Mouse (Mus musculus): ENCODE measurements at regions not wholly inside any gene's neighbourhood (a gene's known extent, or its start where the extent isn't known, plus 50 kb on each side); places are given as distances from the start of the nearest gene placed in this dataset.

DNA sequence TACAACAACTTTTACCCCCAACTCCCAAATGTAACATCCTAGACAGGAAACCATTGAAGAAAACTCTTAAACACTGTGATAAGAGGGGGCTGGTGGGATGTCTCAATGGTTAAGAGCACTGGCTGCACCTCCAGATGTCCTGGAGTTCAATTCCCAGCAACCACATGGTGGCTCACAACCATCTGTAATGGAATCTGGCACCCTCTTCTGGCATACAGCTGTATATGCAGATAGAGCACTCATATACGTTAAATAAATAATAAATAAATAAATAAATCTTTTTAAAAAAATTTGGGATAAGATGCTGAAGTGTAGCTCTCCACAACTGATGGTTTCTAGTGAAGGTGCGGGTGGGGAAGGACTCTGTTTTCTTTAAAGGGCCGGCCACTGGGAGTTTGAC is 69.3 kb downstream of the Kctd15 start:
- no peak for DNase-seq (ENCODE audit: low spot score)
- no peak overlapping the region for H3K4me3 ChIP-seq
- no peaks in the 10 kb centered on the region for H3K27me3 ChIP-seq (ENCODE audit: insufficient read depth, poor library complexity, severe bottlenecking)
- peaks cover 16% of the 10 kb centered on the region for H3K9me3 ChIP-seq
- no peaks in the 10 kb centered on the region for H3K4me1 ChIP-seq (replicated peaks)
- 95% methylated on average over 3 of the region's 3 CpGs for WGBS
- H3K36me3 ChIP-seq: no peaks in the 10 kb centered on the region
- no peak overlapping the region for H3K27ac ChIP-seq

DNA sequence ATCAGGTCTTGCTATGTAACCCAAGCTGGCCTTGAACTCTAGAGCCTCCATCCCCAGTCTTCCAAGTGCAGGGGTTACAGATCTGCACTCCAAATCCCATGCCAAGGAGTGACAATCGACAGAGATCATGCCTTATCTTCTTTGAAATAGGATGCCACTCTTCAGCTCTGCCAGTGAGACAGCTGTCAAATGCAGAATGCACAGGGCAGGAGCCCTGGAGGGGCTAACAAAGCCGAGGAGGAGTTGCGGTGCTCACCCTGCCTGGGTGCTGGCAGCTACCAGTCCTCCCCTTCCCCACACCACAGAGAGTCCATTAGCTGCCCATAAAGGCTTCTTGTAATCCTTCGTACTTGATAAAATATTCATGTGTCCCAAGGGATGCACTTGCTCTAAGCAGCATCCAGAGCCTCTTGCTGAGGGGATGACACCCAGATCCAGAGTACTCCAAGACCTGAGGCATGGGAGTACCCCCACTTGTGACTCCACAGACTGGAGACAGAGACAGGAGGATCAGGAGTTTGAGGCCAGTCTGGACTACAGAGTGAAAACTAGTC is 71.1 kb downstream of the Kctd15 start:
- no peak for DNase-seq (ENCODE audit: low spot score)
- H3K36me3 ChIP-seq: no peaks in the 10 kb centered on the region
- H3K4me1 ChIP-seq (replicated peaks): no peaks in the 10 kb centered on the region
- H3K27ac ChIP-seq: no peak overlapping the region
- WGBS: 67% methylated on average over 4 of the region's 4 CpGs
- peaks cover 22% of the 10 kb centered on the region for H3K9me3 ChIP-seq
- H3K4me3 ChIP-seq: no peak overlapping the region
- no peaks in the 10 kb centered on the region for H3K27me3 ChIP-seq (ENCODE audit: insufficient read depth, poor library complexity, severe bottlenecking)

DNA sequence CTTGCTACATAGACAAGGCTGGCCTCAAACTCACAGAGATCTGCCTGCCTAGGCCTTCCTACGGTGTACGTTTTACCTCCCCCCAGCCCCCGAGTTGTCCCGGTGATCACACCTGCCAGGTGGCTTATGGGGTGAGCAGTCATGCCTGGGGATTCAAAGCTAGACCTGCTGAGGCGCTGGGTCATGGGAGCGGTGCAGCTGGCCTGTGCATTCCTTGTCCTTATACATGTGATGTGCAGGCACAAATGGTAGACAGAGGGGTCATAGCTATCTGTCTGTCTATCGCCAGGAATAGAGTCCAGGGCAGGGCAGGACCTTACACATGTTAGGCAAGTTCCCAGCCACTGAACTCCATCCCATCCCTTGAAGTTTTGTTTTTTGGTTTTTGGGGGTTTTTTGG is 71.7 kb downstream of the Kctd15 start:
- 92% methylated on average over 7 of the region's 7 CpGs for WGBS
- no peak for DNase-seq (ENCODE audit: low spot score)
- Histone ChIP-seq H3K36me3 (no peaks in the 10 kb centered on the region), H3K27ac (no peak overlapping the region), H3K27me3 (ENCODE audit: insufficient read depth, poor library complexity, severe bottlenecking) (no peaks in the 10 kb centered on the region), H3K4me3 (no peak overlapping the region), H3K9me3 (peaks cover 24% of the 10 kb centered on the region), H3K4me1 (replicated peaks) (no peaks in the 10 kb centered on the region)

DNA sequence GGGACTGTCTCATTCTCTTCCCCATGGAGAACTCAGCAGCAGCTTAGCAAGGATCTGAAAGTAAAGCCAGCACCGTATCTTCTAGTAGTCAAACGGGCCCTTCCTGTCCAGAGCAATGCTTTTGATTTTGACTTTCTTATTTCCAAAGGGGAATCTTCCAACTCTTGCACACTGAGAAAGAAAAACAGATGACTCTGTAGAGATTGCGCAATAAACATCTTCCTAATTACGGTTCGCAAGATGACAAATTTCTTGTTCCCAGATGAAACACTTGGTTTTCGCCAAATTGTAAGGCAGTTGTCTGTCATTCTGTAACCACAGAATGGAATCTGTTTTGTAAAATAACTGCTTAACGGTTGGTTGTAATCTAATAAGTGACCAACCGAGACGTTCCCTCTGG is 75.7 kb downstream of the Kctd15 start:
- H3K4me3 ChIP-seq: no peak overlapping the region
- DNase-seq (ENCODE audit: low spot score): no peak
- peaks cover 18% of the 10 kb centered on the region; the same call in 1 of the 2 replicates for H3K9me3 ChIP-seq
- no peaks in the 10 kb centered on the region for H3K27me3 ChIP-seq (ENCODE audit: insufficient read depth, poor library complexity, severe bottlenecking)
- no peak overlapping the region for H3K27ac ChIP-seq
- no peaks in the 10 kb centered on the region for H3K36me3 ChIP-seq
- 92% methylated on average over 9 of the region's 9 CpGs for WGBS
- H3K4me1 ChIP-seq (replicated peaks): no peaks in the 10 kb centered on the region

DNA sequence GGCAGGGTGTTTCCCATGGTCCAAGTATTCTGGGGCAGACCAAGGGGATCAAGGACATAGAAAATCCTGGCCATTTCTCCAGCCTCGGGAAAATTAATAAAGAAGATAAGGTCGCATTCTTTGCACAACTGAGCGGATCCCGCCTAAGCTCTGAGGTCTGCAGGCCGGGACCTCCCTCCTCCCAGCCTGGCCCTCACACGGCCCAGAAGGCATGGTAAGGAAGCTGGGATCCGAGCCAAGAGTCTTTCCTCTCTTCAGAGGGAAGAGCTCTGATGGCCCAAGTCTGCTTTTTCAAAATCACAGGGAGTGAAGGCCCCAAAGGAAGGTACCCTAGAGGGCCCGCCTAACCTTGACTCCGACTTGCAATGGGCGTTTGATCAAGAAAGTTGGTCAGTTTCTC is 85.2 kb downstream of the Kctd15 start:
- Histone ChIP-seq H3K27me3 (ENCODE audit: insufficient read depth, poor library complexity, severe bottlenecking) (no peaks in the 10 kb centered on the region), H3K4me1 (replicated peaks) (peaks cover 26% of the 10 kb centered on the region), H3K27ac (peak overlapping the region; percentile 88), H3K9me3 (peaks cover 7% of the 10 kb centered on the region; the same call in 1 of the 2 replicates), H3K4me3 (peak overlapping the region; percentile 44), H3K36me3 (no peaks in the 10 kb centered on the region)
- DNase-seq (ENCODE audit: low spot score): no peak
- 53% methylated on average over 10 of the region's 10 CpGs for WGBS

DNA sequence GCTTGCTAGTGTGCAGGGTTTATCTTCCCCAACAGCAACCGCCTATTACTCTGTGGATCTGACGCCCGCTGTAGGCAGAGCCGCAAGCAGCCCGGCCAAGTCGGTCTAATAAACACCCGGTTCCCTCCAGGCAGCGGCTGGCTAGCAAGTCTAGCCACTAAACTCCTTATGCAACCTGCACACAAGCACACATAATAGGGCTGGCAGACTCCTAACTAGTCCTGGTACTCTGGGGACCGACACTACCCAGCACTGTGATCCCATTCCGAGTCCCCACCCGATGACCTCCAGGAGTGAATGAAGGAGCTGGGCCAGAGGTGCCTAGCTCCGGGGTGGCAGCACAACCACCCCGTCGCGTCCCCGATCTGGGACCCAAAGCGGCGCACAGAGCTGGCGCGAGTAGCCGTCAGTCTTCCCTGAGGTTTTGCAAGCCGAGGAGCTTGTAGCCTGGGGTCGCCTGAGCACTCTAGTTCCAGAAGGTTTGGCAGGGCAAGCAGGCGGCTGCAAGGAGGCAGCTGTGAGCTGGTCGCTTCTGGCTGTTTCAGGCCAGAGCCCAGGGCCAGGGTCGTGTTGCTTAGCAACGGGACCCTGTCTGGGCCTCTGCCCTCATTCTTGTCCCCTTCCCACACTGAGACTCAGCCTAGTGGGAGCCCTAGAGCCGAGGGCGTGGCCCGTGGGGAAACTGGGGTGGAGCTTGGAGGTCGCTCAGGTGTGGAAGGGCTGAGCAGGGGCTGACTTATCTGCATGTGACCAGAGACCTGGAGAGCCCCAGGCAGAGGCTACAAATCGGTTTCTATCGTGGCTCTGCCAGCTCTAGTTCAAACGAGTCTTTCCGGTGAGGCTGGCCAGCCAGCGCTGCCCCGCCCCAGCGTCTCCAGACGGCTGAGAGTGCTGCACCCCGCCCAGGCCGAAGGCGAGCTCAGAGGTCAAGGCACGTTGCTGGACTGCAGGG is 86.1 kb downstream of the Kctd15 start:
- Histone ChIP-seq H3K27ac (peak overlapping the region; percentile 88), H3K4me1 (replicated peaks) (peaks cover 26% of the 10 kb centered on the region), H3K4me3 (peak overlapping the region; percentile 44), H3K9me3 (peaks cover 7% of the 10 kb centered on the region; the same call in 1 of the 2 replicates), H3K36me3 (no peaks in the 10 kb centered on the region), H3K27me3 (ENCODE audit: insufficient read depth, poor library complexity, severe bottlenecking) (no peaks in the 10 kb centered on the region)
- 2% methylated on average over 43 of the region's 43 CpGs for WGBS
- peak; percentile 90 for DNase-seq (ENCODE audit: low spot score)

DNA sequence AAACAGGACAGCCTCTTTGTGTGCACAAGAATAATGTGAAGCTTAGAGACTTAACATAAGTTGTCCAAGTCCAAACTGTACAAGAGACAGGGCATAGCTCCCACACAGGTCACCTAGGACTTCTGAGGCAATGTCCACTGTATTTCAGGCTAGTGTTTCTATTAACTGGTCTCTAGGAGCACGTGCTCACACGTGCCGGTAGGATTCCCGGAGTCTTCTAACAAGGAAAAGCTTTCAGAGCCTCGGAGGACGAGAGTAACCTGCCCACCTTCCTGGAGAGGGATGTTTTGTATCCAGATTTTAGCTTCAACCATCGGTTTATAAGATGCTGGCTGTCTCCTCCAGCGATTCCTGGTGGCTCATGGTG is 86.8 kb downstream of the Kctd15 start:
- H3K4me3 ChIP-seq: peak overlapping the region; percentile 44
- H3K9me3 ChIP-seq: peaks cover 7% of the 10 kb centered on the region; the same call in 1 of the 2 replicates
- WGBS: 24% methylated on average over 8 of the region's 8 CpGs
- peaks cover 26% of the 10 kb centered on the region for H3K4me1 ChIP-seq (replicated peaks)
- peak overlapping the region; percentile 88 for H3K27ac ChIP-seq
- no peaks in the 10 kb centered on the region for H3K36me3 ChIP-seq
- no peaks in the 10 kb centered on the region for H3K27me3 ChIP-seq (ENCODE audit: insufficient read depth, poor library complexity, severe bottlenecking)
- no peak for DNase-seq (ENCODE audit: low spot score)

DNA sequence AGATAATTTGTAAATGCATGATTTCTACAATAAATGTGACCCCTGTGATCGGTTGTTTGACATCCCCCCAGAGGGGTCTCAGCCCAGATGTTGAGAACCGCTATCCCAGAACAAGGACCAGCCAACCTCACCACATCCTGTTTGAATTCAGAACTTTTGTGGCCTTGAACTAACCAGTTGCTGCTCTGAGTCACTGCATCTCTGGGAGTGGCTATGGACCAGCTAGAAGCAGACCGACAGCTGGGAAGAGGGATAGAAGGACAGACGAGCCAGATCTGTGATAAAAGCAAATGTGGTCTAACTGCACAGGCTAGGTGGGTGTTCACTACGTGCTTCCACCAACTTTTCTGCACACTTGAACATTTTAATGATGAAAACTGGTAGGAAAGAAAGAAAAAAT is 89.0 kb downstream of the Kctd15 start:
- DNase-seq (ENCODE audit: low spot score): no peak
- H3K9me3 ChIP-seq: no peaks in the 10 kb centered on the region
- WGBS: 75% methylated on average over 5 of the region's 5 CpGs

DNA sequence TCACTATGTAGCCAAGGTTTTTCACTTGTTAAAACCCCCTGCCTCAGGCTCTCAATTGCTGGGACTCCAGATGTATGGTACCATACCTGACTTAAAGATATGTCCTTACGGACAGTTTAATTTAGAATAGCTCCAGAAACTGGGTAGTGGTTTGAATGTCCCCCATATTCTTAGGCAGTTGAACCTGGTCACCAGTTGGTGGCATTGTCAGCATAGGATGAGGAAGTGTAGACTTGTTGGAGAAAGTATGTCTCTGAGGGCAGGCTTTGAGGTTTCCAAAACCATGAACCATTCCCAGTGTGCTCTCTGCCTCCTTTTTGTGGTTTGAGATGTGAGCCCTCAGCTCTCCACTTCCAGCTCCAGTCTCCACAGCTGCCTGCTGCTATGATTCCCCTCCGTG is 94.4 kb downstream of the Kctd15 start:
- Histone ChIP-seq H3K4me3 (no peak overlapping the region), H3K36me3 (no peaks in the 10 kb centered on the region), H3K27ac (no peak overlapping the region), H3K27me3 (ENCODE audit: insufficient read depth, poor library complexity, severe bottlenecking) (no peaks in the 10 kb centered on the region), H3K9me3 (peaks cover 10% of the 10 kb centered on the region; the same call in 1 of the 2 replicates), H3K4me1 (replicated peaks) (no peaks in the 10 kb centered on the region)
- DNase-seq (ENCODE audit: low spot score): no peak
- WGBS: 93% methylated on average over 2 of the region's 2 CpGs

More for the DNA sequence above, 89.0 kb downstream of the Kctd15 start:
- H3K4me1 ChIP-seq (replicated peaks): peaks cover 26% of the 10 kb centered on the region
- no peak overlapping the region for H3K27ac ChIP-seq
- no peaks in the 10 kb centered on the region for H3K27me3 ChIP-seq (ENCODE audit: insufficient read depth, poor library complexity, severe bottlenecking)
- no peak overlapping the region for H3K4me3 ChIP-seq
- no peaks in the 10 kb centered on the region for H3K36me3 ChIP-seq

DNA sequence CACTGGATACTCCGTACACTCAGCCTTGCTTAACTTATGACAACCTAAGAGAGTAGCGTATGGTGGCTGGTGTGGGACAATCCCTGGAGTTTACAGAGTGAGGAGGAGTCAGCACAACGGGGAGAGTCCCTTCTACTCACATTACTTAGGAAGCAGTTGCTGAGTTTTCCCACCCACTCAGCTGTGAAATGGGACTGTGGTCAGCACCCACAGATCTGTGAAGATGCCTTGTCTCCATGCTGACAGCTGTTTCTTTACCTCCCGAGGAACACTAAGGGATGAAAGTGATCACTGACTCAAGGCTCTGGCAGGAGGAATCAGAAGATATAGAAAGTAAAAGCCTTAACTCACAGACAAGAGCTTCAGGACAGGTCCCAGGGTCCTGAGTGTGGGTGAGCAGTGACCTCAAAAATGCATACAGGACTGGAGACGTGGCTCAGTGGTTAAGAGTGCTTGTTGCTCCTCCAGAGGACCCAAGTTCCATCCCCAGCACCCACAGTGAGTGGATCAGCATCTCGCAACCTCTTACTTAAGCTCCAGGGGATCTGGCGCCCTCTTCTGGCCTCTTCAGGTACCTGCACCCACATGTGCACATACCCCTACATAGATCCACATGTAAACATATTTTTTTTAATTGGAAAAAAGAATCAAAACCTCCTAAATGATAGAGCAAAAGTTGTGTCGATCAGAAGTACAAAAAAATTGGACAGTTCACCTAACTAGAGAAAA is 97.8 kb downstream of the Kctd15 start:
- H3K27me3 ChIP-seq (ENCODE audit: insufficient read depth, poor library complexity, severe bottlenecking): no peaks in the 10 kb centered on the region
- H3K4me3 ChIP-seq: no peak overlapping the region
- no peaks in the 10 kb centered on the region for H3K36me3 ChIP-seq
- H3K4me1 ChIP-seq (replicated peaks): no peaks in the 10 kb centered on the region
- 82% methylated on average over 8 of the region's 8 CpGs for WGBS
- H3K27ac ChIP-seq: no peak overlapping the region
- no peak for DNase-seq (ENCODE audit: low spot score)
- peaks cover 10% of the 10 kb centered on the region; the same call in 1 of the 2 replicates for H3K9me3 ChIP-seq

DNA sequence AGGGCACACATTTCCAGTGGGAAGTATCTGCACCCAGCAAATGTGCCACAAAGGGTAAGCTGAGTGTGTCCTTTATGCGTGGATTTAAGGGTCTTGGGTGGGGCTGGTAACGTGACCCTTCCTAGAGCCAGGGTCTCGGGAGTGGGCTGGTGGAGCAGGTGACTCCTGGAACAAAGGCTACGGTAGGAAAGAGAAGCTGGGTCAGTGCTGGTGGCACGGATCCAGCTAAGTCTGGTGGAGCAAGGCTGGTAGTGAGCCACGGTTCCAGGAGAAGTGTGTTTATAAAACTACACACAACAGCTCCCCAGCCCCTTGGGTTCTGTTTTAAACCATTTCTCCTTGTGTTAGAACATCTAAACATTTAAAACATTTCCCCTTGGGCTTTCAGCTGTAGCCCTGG is 101.3 kb downstream of the Kctd15 start:
- no peak overlapping the region for H3K27ac ChIP-seq
- H3K4me1 ChIP-seq (replicated peaks): no peaks in the 10 kb centered on the region
- H3K9me3 ChIP-seq: peaks cover 10% of the 10 kb centered on the region; the same call in 1 of the 2 replicates
- DNase-seq (ENCODE audit: low spot score): no peak
- 83% methylated on average over 6 of the region's 6 CpGs for WGBS
- no peaks in the 10 kb centered on the region for H3K27me3 ChIP-seq (ENCODE audit: insufficient read depth, poor library complexity, severe bottlenecking)
- no peak overlapping the region for H3K4me3 ChIP-seq
- no peaks in the 10 kb centered on the region for H3K36me3 ChIP-seq

DNA sequence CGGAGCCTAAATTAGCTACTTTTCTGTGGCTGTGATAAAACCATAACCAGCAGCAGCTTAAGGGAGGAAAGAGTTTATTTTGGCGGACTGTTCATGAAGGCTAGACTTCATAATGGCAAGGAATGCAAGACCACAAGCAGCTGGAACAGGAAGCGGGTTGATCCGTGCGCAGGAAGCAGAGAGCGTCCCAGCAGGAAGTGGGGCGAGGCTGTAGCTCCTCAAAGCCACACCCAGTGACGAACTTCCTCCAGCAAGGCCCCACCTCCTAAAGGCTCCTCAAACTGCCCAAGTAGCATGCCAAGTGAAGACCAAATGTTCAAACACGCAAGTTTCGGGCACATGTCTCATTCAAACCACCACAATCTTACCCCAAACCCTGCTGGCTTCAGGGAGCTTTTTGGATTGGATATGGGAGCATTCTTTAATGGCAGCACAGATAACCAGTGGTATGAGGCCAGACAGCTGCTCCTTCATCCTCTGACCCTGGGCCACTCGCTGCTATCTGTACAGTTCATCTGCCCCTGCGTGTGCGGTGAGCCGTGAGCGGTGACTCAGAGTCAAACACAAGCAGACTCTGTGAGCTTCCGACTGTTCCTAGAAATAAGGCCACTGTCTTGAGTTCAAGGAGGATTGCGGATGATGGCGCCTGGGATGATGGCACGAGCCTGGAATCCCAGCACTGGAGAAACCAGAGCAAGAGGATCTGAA is 109.8 kb downstream of the Kctd15 start:
- 89% methylated on average over 19 of the region's 19 CpGs for WGBS
- no peak for DNase-seq (ENCODE audit: low spot score)
- no peaks in the 10 kb centered on the region for H3K27me3 ChIP-seq (ENCODE audit: insufficient read depth, poor library complexity, severe bottlenecking)
- no peak overlapping the region for H3K27ac ChIP-seq
- no peaks in the 10 kb centered on the region for H3K36me3 ChIP-seq
- no peak overlapping the region for H3K4me3 ChIP-seq
- no peaks in the 10 kb centered on the region for H3K4me1 ChIP-seq (replicated peaks)
- H3K9me3 ChIP-seq: 0 out of 2 replicates have a peak, but pooled peaks cover 4% of the 10 kb centered on the region

Data from hindbrain, embryonic 10.5 days (tissue).